Mouse (Mus musculus) frontal cortex, adult 2 months (tissue): ENCODE measurements at regions not wholly inside any gene's neighbourhood (a gene's known extent, or its start where the extent isn't known, plus 50 kb on each side); places are given as distances from the start of the nearest gene placed in this dataset.
"Not testable (repeated sequence)": the region's sequence is repeated elsewhere in the genome, so short reads cannot be mapped to it uniquely, and the experiment has no call there.

Experiments used
- DNase-seq, 2 experiments: peaks; one replicate each; pipeline ENCODE4 v3.0.0; 2022; ENCODE audit warnings: low spot score in 1 of 2; ENCODE audit errors: extremely low spot score in 1 of 2

DNA sequence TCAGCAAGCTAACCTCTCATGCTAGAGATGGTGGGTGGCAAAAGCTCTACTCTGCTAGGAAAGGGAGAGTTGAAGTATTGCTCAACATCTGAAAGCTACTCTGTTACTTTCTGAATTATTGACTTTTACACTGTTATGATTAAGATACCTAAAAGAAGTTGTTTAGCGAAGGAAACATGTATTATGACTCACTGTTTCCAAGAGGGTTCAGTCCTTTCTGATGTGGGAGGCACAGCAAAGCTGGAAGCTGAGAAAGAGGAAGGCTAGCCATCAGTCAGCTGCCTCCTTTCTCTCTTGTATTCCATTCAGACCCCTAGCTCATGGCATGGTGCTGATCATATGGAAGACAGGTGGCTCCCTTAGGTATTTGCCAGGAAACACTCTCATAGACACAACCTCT lies 242.4 kb upstream of the Rarb start:
- DNase-seq, result no peak

DNA sequence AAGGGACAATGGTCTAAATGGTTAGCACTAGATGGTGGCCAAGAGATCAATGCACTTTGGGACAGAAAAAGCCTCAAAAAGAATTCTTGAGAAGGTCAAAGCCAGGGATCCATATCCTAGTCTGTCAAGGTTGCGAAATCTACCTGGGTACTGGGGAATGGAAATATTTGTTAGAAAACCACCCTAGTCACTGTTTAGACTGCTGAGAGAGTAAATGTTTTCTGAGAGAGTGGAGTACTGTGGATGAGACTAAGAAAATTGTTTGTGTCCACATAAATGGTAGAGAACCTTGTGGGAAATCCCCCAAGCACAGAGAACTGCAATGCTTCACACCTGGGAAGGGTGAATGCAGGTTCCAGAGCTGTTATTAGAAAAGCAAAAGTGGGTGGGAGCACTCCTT lies 239.5 kb upstream of the Rarb start:
- DNase-seq, result no peak

DNA sequence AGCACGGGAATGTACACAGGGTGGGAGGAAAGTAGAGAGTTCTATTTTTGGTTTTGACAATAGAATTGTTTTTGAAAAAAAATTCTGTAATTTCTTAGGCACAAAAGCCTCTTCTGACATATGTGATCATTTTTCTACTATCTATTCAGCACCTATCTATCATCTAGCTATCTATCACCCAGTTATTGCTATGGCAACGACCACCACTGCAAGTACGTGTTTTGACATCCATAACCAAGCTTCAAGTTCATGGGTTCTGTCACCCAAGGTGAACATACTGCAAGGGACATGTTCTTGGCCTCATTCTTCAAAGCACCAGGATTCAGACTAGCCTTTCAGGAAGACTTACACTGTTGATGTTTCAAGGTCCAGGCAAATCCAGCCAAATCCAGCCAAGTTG lies 238.4 kb upstream of the Rarb start:
- DNase-seq, result no peak

DNA sequence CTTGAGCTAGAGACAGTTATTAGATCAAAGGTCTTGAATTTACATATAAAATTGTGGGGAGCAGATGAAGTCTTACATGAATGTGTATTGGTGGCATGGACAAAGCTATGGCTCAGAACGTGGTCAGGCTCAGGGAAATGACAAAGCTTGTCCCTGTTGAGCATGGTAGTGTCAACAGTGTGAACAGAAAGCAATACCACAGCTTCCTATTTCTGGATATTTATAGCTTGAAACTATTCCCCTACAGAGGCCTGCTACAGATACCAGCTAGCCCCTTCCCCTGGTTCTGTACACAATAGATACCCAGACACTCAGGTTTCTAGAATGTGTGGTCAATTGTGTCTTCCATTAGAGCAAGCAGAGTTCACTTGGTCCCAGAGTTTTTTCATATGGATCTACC lies 236.8 kb upstream of the Rarb start:
- DNase-seq, result no peak

DNA sequence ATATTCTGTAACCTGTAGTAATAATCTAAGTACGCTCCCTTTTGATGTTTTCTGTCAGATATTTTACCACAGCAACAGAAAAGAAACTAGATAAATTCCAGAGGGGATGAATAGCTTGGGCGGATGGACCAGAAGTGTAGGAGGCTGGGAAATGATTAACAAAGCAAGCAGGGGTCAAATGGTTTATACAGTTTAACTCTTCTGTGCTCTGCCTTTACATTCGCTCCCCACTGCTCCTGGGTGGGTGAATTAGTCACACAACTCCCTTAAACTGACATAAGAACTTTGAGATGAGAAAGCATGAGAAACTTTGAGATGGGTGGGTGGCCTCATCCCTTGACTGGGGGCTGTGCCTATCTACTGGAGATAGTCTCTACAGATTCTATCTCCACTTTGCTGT lies 235.4 kb upstream of the Rarb start:
- DNase-seq, result no peak

DNA sequence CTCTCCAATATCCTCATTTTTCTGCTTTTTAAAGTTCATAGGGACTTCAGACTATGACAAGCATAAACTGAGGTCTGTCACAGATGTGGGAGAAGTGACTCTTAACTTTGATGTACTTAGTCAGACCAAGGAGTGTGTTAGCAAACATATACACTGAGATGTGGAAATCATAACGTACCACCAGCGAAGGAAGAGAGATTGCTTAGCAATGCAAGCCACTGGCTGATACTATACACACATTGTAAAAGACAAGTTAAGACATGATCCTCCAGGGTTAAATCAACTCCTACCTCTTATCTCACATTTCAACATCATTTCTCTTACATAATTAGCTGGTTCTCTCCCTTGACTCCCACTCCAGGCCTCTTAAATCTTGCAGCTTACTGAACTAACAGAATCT lies 227.9 kb upstream of the Rarb start:
- no peak for DNase-seq

DNA sequence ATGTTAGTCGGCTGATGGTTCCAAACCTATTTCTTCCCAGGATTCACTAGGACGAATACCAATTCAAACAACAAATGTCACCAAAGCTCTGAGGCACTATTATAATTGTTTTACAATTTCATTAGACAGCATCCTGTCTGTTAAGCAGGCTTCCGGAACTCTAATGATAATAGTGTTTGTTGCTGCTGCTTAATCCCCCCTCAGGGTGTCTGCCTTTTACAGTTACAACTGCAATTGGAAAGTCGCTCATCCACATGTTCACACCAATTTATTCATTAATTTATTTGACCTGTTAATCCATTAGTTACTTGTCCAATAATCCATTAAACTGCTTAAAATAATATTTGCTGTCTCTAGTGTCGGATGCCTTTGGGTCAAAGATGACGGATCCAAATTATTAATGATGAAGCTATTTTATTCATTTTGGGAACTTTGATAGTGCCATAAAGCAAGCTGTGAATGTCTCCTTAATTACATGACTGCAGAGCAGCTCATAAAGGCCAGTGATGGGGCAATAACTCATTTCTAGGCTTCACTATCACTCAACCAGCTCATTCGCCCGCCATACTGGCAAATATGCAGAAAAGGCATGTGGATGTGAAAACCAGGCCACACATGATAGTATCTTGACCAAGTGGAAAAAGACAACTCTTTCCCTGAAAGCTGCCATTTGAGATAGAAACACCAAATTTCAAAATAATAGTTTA lies 226.6 kb upstream of the Rarb start:
- no peak for DNase-seq

DNA sequence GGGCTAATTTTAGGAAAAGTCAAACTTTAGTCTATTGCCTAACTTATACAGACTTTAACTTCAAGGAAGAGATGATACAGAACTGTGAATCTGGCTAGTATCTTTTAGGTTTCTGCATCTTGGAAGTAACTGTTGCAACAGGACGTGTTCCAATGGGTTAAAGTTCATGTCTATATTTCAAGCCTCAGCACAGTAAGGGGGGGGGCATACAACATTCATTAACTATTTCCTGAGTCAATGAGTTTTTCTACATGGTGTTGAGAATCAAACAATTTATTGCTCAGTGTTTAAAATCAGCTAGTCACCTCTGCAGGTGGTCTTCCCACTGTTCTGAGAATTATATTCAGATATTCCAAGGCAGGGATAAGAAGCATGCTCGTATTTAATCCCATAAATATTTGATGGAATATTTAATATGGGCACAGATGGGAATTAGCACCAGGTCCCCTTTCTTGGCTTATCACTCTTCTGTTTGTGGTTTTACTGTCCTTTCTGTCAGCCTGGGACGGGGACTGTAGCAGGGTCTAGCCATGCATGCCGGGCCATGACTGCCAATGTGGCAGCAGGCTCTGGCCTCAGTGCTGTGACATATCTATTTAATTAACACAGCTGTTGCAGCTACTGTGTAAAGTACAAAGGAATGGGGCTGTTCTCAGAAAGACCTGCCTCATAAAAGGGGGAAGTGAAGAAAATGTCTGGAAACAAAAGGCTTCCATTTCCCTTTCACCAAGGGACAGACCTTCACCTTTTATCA lies 201.8 kb upstream of the Rarb start:
- DNase-seq, result no peak

DNA sequence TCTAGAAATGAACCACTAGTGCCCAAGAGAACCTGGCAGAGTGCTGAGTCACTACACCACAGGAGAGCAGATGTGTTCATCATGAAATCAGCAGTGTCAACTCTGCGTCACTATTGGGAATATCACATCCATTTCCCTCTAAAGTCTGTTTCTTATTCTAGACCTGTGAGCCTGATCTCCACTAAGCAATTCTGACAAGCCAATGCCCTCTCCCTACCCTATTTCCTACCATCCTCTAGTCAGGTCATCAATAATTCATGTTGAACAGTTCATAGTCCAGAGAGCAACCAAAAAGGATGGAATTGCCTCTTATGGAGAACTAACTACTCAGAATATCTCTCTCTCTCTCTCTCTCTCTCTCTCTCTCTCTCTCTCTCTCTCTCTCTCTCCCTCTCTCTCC lies 194.0 kb upstream of the Rarb start:
- no peak for DNase-seq

DNA sequence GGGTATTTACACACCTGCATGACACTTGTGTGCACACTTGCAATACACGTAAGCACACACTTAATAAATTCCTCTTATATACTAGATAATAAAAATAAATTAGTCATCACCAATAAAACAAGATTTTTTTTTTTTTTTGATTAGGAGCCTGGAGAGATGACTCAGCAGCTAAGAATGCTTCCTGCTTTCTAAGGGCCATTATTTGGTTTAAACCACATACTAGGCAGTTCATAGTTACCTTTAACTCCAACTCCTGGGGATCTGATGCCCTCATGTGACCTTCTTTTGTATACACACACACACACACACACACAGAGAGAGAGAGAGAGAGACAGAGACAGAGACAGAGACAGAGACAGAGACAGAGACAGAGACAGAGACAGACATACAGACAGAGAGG lies 193.2 kb upstream of the Rarb start:
- DNase-seq, result no peak

DNA sequence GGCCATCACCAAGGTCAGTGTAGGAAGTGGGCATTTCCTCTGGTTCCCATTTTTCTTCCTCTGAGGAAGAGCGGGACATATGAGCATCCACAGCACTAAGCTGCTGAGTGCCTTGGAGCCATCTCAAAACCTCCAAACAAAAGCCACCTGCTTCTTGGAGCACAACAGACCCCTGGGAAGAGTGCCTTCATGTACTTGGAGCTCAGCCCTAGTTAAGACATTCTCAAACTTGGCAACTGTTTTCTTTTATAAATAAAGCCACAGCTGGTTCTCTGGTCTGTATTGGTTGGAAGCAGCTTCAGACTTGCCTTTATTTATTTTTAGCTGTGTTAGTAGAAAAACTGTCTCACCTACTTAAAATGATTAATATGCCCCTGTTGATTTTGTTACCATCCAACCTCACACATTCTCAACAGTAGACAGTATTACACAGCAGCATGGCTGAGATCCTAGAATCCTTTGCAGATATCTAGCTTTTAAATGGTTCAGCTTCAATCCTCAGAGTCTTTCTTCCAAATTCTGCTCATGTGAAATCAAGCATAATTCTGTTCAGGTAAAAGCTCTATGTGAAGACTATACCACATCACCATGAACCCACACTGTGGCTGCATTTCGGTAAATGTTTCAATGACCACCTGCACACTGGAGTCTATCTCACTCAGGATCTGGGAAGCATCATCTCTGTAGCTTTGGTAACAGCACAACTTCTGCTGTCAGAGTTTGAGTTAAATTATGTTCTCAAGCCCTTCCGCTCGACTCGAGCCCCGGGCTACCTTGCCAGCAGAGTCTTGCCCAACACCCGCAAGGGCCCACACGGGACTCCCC lies 186.4 kb upstream of the Rarb start:
- no peak for DNase-seq

DNA sequence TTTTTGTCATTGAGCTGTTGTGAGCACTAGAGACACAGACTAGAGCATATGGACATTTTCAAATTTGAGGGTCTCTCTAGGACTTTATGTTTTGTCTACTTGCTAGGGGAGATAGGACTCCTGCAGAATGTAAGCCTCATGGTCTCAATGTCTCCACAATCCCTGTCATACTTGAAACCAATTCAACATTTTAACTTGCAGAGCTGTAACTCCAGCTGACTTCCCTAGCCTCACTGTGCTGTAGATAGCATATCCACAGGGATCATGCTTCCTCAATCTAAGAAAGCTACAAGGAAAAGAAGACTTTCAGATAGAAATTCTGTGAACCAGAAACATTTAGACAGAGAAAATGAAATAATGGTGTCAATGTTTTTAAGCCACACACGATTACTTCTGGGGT lies 185.8 kb upstream of the Rarb start:
- DNase-seq, result no peak

DNA sequence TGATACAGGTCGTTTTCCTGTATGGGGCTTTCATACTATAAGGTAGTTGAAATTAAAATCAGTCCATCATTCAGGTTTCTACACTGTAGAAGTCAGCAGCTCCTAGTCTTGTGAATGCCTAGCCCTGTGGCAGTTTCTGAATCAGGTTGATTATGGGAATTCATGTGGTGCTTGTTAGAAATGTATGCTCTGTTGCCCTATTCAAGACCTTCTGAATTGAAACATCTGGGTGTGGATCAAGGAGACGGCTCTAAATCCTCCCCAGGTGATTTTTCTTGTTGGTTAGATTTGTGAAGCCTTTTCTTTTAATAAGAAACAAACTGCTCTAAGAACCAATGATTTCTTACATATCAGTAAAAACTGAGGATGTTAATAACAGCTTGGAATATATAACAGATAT lies 177.8 kb upstream of the Rarb start:
- DNase-seq, result no peak

DNA sequence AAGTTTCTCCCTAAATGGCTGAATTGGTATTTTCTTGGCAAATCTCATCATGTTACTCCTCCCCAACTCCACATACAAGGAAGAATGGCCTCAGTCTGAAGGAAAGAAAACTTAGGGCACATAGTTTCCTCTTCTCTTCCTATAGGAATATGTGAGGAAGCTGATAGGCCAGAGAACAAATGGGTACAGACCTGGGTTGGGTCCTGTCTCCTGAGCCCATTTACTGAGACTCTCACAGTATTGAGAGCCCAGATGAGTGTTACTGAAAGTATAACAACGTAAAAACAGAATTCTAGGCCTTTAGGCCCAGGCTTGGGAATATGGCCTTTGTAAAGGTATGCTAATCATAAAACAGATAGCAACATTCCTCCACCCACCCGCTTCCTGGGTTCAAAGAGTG lies 152.0 kb upstream of the Rarb start:
- not testable (repeated sequence) for DNase-seq

DNA sequence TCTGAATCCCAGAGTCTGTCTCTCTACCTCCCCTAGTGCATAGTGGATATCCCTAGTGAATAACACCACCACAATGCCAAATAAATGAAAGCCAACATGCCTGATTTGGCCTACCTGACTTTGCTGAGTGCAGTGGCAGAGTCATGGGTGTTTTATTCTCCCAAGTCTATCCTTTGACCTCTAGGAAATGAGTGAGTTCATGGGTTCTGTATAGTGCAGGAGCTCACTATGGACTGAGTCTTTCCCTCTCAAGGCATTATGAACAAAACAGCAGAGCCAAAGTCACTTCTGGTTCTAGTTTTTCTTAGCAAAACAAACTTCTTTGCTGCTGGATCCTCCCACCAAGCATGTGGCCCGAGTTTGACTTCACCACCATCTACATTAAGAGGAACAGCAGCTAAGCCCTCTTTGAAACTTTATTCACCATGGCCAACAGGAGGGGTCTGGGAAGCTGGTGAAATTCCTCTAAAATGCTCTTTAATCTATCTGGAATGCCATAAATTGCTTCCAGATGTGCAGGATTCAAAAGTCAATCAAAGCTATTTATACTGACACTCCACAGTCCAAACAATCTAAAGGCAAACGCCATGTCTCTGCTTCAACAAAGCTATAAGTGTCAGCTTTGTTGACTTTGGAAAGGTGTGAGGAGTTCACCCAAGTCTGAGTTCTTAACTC lies 145.9 kb upstream of the Rarb start:
- DNase-seq, result no peak

DNA sequence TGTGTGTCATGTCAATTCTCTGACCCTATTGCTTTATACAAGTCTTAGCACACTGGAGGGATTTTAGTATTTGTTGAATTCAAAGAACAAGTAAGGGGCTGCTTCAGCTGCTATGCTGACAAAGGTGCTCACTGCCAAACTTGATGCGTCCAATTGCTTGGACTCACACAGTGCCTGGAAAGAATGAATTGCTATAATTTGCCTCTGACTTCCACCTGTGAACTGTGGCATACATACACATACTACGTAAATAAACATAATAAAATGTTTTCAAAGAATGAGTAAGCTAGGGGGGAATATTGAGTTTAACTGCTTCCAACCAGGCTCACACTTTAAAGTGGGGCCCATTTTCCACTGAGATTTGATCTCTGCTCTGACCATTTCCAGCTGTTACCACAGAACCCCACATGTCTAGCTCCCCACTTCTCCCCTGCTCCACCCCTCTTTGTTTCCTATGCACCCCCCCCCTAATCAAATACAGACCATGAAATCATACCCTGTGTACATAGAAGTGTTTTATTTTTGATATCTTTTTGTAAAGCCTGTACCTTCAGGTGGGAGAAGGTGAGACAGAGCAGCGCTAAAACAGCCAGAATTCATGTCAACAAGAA lies 143.4 kb upstream of the Rarb start:
- no peak for DNase-seq

DNA sequence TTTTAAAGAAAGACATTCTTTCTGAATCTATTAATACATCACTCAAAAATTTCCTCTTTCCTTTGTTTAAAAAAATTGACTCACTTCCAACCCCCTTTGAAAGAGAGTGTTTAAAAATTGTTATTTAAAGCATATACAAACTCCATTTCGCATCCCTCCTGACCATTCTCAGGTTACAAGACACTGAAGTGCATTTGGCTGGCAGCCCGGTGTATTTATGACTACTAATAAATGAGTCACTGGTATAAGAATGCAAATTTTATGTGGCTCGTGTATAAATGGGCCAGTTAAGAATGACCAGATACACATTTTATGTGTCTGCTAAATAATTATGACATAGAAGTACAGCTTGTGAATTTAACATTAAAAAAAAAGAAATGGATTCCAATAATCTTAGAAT lies 138.8 kb upstream of the Rarb start:
- no peak for DNase-seq

DNA sequence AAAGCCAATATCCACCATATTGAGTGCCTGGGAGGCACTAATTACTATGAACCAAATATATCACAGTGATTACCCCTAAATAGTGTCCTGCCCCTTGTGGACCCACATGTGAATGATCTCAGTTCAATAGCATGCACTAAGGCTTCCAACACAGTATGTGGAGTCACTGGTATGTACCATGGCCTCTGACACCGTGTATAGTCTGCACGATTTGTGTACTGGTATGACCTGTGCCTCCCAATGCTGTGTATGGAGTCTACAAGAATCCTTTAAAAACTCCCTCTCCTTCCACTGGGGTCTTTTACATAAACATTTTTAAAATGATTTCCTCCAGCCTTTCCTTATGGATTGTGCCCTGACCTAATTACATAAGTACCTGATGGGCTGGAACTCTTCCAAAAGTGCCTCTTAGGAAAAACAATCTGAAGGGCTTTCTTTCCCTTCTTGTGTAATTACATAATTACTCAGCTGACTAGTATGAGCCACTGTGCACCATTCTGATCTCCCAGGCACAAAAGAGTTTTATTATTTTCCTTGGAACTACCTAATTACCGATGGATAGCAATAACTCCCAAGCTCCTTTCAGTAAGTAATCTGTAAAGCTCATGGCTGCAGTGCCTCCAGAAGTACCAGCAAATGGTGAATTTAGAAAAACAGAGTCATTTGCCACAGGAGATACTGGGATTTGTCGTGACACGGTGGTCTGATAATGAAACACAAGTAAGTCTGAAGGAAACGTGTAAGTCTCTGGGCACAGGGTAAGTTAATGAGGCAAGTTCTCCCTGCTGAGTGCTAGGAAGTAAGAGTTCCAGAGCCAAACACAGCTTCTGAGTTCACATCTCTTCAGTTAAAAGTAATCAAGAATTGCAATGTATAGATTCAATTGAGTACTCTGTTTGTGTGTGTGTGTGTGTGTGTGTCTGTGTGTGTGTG lies 135.8 kb upstream of the Rarb start:
- no peak for DNase-seq

DNA sequence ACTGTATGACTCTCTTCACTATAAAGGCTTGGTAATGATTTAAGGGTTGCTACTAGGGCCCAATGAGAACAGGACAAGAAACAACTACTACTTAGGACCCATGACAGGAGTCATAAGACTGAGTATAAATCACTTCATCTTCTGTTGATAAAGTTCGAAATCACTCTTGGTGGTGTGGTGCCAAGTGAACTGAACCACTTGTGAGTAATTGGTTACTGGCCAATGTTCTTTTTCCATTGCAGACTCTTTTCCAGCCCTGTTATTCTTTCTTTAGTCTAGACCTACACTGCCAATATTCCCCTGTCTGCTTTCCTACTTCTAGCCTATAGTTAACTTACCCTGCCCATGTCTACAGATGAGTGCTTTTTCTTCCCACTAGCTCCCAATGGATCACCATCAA lies 129.8 kb upstream of the Rarb start:
- DNase-seq, result no peak

DNA sequence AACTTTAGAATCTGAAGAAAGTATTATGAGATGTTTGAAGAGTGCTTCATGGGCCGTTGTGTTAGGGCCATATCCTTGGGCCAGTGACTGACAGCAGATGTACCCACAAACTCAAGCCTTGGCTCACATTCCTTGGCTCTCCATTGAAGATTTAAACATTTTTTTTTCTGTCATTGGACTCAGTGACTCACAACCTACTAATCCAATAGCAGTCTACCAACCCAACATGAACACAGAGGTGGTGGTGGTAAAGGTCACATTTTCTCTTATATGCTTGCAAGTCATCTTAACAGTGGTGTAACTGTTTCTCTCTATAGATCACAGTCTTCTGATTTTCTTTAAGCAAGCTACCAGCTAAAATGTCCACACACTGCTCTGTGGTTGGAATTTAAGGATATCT lies 125.5 kb upstream of the Rarb start:
- no peak for DNase-seq
